Mouse (Mus musculus) liver, embryonic 14.5 days (tissue): ENCODE measurements around the gene Mtmr3. TPM values are rescaled to one million over a fixed set of nuclear protein-coding genes. Genes with fewer than 3 reads are reported as not detected.

Experiments used
- ATAC-seq: fragments of 200-750 bp; cut with Nextera tagmentation; 2 replicates; pipeline ENCODE4 v1.8.0; 2017; ENCODE audit warnings: moderate number of reproducible peaks, mild to moderate bottlenecking, moderate library complexity; ENCODE audit not compliant: insufficient read depth
- DNase-seq, 3 experiments: peaks; one replicate each; pipeline ENCODE4 v3.0.0-alpha.2; 2012 to 2013; ENCODE audit warnings: low read depth in 3 of 3, low spot score in 3 of 3
- H3K27ac ChIP-seq: fragments of 300-500 bp; sonication (generic); 2 replicates; pipeline ENCODE4 v1.5.1; 2014; ENCODE audit warnings: moderate library complexity, mild to moderate bottlenecking, control low read depth, inconsistent platforms
- H3K27me3 ChIP-seq: fragments of 300-500 bp; sonication (generic); 2 replicates; pipeline ENCODE4 v1.6.1; 2014; ENCODE audit warnings: mild to moderate bottlenecking, low read length, moderate library complexity; ENCODE audit not compliant: control insufficient read depth, insufficient read depth
- H3K36me3 ChIP-seq: fragments of 300-500 bp; sonication (generic); replicated peaks from 2 replicates; pipeline ENCODE4 v1.6.1; 2014; ENCODE audit warnings: low read depth; ENCODE audit not compliant: control insufficient read depth, insufficient read depth
- H3K4me1 ChIP-seq, 2 experiments: fragments of 200-500 bp in 1 of 2; fragments of 300-500 bp in 1 of 2; sonication (generic) in 1 of 2; replicated peaks; 2 replicates each; pipeline ENCODE4 v1.6.1; 2012 to 2014; ENCODE audit warnings: antibody characterized with exemption in 1 of 2, inconsistent platforms in 1 of 2, low read length in 1 of 2; ENCODE audit not compliant: control insufficient read depth in 2 of 2, insufficient read depth in 2 of 2
- H3K4me2 ChIP-seq: fragments of 300-500 bp; sonication (generic); 2 replicates; pipeline ENCODE4 v1.6.1; 2014; ENCODE audit warnings: low read depth, mild to moderate bottlenecking, control low read depth, moderate library complexity
- H3K4me3 ChIP-seq, 2 experiments: fragments of 200-500 bp in 1 of 2; fragments of 300-500 bp in 1 of 2; sonication (generic) in 1 of 2; 2 replicates each; pipeline ENCODE4 v1.5.1; 2012 to 2014; ENCODE audit warnings: low read depth in 2 of 2, low read length in 2 of 2, mild to moderate bottlenecking in 2 of 2, control low read depth in 1 of 2, inconsistent platforms in 1 of 2, moderate library complexity in 1 of 2; ENCODE audit not compliant: insufficient read depth in 1 of 2
- H3K9ac ChIP-seq: fragments of 300-500 bp; sonication (generic); replicated peaks from 2 replicates; pipeline ENCODE4 v1.6.1; 2014; ENCODE audit warnings: mild to moderate bottlenecking, control low read depth, moderate library complexity
- H3K9me3 ChIP-seq: fragments of 300-500 bp; sonication (generic); 2 replicates; pipeline ENCODE4 v1.6.1; 2016; ENCODE audit warnings: low read length, mixed read lengths; ENCODE audit not compliant: control insufficient read depth
- CTCF ChIP-seq: IDR thresholded peaks from 2 replicates; pipeline ENCODE4 v1.5.1; 2016; ENCODE audit warnings: antibody characterized with exemption, low read depth, control low read depth
- EP300 ChIP-seq: IDR thresholded peaks from 2 replicates; pipeline ENCODE4 v1.6.1; 2016; ENCODE audit warnings: antibody characterized with exemption, low read depth
- WGBS: fragments of 180-500 bp; shearing (Covaris S2); extraction: QIAGEN DNeasy Blood & Tissue Kit; methylation state at CpG from one replicate; pipeline ENCODE4 v1.1.7; 2014; ENCODE audit not compliant: insufficient replicate concordance; 5-methylcytosine and 5-hydroxymethylcytosine counted together
- polyA plus RNA-seq, 2 experiments: library from polyadenylated mRNA; depleted of rRNA in 1 of 2; stranded (reverse) in 1 of 2; unstranded in 1 of 2; fragments of >200 nt; fragmentation: Nextera tagmentation in 1 of 2; extraction: Ambion mirVana in 1 of 2; gene quantifications; 2 replicates each; pipeline versions ENCODE4 v1.2.1 to v1.2.3; 2012 to 2014

Mtmr3 gene
- polyA plus RNA-seq, 2 experiments, result 20.3 to 24.3 TPM

DNA sequence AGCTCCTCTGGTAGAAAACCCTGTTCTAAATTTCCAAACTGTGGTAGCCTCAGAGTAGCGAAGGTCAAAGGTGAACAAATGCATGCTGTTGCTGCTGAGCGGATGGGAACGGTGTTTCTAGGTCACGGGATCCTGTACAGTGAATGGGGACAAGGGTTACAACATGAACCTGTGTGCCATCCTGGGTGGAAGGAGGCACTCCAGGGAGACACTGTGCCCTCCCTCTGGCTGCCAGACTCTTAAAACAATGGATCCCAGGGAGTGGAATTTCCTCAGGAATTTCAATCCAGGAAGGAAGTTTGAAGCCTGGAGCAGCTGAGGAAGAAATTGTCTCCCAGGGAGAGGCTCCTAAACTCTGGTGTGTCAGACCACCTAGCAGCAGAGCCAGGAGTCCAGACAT, 128.5 kb downstream of the Mtmr3 start:
- no peaks in the 10 kb centered on the region for H3K36me3 ChIP-seq
- TF ChIP-seq CTCF (no peak), EP300 (no peak)
- no peaks in the 10 kb centered on the region for H3K27me3 ChIP-seq
- ATAC-seq (no peak), DNase-seq (no peak)
- no peaks in the 10 kb centered on the region; a peak in 1 of 4 replicates for H3K4me1 ChIP-seq
- 38% methylated on average over 4 of the region's 4 CpGs for WGBS
- H3K4me3 ChIP-seq, result no peak overlapping the region
- no peaks in the 10 kb centered on the region for H3K9me3 ChIP-seq
- H3K27ac ChIP-seq, result no peak overlapping the region
- no peak overlapping the region for H3K9ac ChIP-seq
- H3K4me2 ChIP-seq, result no peak overlapping the region

GRCm38 (mm10) chr11:4464616-4465015, 130.0 kb downstream of the Mtmr3 start:
- H3K27me3 ChIP-seq, result no peaks in the 10 kb centered on the region
- no peak for ATAC-seq
- TF ChIP-seq EP300 (no peak), CTCF (no peak)
- no peaks in the 10 kb centered on the region for H3K36me3 ChIP-seq
- DNase-seq, result no peak
- H3K4me1 ChIP-seq, result no peaks in the 10 kb centered on the region; a peak in 1 of 4 replicates
- no peak overlapping the region for H3K4me2 ChIP-seq
- no peak overlapping the region for H3K9ac ChIP-seq
- H3K4me3 ChIP-seq, result no peak overlapping the region
- H3K27ac ChIP-seq, result no peak overlapping the region
- H3K9me3 ChIP-seq, result no peaks in the 10 kb centered on the region
- 71% methylated on average over 4 of the region's 4 CpGs for WGBS

DNA sequence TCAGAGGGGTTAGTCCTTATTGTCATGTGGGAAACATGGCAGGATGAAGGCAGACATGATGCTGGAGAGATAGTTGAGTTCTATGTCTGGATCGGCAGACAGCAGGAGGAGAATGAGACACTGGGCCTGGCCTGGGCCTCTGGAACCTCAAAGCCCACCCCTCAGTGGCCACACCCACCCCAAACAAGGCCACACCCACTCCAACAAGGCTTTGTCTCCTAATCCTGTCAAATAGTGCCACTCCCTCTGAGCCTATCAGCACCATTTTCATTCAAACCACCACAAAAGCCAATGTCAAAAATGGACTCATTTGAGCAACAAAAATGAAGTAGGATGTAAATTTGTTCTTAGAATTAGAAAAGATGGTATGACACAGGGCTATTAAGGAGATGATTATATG, 130.5 kb downstream of the Mtmr3 start:
- Histone ChIP-seq H3K4me1 (no peaks in the 10 kb centered on the region; a peak in 1 of 4 replicates), H3K36me3 (no peaks in the 10 kb centered on the region), H3K9ac (no peak overlapping the region), H3K4me3 (no peak overlapping the region), H3K27ac (no peak overlapping the region), H3K27me3 (no peaks in the 10 kb centered on the region), H3K4me2 (no peak overlapping the region), H3K9me3 (no peaks in the 10 kb centered on the region)
- TF ChIP-seq EP300 (no peak), CTCF (no peak)
- WGBS, result 65% methylated on average over 1 of the region's 1 CpGs
- ATAC-seq (no peak), DNase-seq (no peak)

DNA sequence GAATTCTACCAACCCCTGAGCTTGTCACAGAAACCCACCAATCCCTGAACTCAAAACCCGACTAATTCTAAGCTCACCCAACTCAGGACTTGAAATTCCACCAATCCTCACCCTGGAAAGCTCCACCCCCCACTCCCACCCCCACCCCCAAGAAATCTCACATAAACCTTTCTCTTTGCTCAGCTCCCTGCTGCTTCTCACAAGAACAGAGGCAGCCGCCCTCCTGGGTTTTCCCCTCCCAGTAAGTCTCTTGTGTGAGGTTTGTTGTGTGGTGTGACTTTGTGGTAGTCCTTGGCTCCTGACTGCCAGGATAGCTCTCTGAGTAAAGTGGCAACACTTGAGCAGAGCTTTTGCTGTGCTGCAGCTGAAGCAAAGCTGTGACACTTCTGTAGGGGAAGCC, 131.8 kb downstream of the Mtmr3 start:
- Histone ChIP-seq H3K27ac (no peak overlapping the region), H3K4me1 (no peaks in the 10 kb centered on the region; a peak in 1 of 4 replicates), H3K9ac (no peak overlapping the region), H3K27me3 (no peaks in the 10 kb centered on the region), H3K36me3 (no peaks in the 10 kb centered on the region), H3K4me3 (no peak overlapping the region), H3K9me3 (no peaks in the 10 kb centered on the region), H3K4me2 (no peak overlapping the region)
- whole genome bisulfite sequencing, result 35% methylated on average over 2 of the region's 2 CpGs
- DNase-seq (no peak), ATAC-seq (no peak)
- TF ChIP-seq CTCF (no peak), EP300 (no peak)

DNA sequence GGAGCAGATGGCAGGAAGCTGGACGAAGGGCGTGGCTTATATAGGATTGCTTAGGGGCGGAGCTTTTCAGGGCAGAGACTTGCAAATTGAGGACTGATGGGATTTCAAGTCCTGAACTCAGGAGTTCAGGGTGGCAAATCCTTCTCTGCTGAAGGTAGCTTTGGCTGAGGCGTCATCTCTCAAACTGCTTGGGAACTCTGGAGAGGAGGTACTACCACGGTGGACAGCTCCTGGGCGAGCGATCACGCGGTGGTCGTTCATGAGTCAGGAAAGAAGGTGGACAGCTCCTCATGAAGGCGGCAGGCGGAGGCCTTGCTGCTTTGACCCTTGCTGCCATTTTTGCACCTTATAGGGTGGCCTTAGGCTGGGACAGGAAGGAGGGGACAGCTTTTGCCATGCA, 133.5 kb downstream of the Mtmr3 start:
- no peak for TF ChIP-seq CTCF
- no peak for TF ChIP-seq EP300
- no peaks in the 10 kb centered on the region; a peak in 1 of 4 replicates for H3K4me1 ChIP-seq
- no peak for DNase-seq

DNA sequence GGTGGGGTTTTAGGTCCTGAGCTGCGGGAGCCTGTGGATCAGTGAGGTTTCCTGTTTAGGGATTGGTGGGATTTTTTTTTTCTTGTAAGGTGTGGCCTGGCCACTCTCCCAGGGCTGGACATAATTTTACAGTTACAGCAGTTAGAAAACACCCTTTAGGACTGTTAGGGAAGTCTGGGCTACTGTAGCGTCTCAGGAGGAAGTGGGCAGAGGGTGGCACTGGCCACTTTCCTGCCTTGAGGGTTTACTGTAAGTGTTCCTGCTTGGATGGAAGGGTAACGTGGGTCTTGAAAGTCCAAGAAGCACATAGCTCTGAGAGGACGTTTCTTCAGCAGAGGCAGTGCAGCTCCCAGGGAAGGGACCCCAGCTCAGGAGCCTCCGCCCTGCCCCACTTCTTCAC, 134.0 kb downstream of the Mtmr3 start:
- Histone ChIP-seq H3K4me2 (no peak overlapping the region), H3K36me3 (no peaks in the 10 kb centered on the region), H3K27ac (no peak overlapping the region), H3K27me3 (no peaks in the 10 kb centered on the region), H3K4me1 (no peaks in the 10 kb centered on the region), H3K9ac (no peak overlapping the region), H3K4me3 (no peak overlapping the region), H3K9me3 (no peaks in the 10 kb centered on the region)
- WGBS, result 21% methylated on average over 5 of the region's 5 CpGs
- no peak for ATAC-seq
- no peak for TF ChIP-seq CTCF
- TF ChIP-seq EP300, result no peak
- no peak for DNase-seq

More for the DNA sequence above, 133.5 kb downstream of the Mtmr3 start:
- Histone ChIP-seq H3K27ac (no peak overlapping the region), H3K36me3 (no peaks in the 10 kb centered on the region), H3K4me2 (no peak overlapping the region), H3K9ac (no peak overlapping the region), H3K27me3 (no peaks in the 10 kb centered on the region), H3K9me3 (no peaks in the 10 kb centered on the region), H3K4me3 (no peak overlapping the region)
- ATAC-seq, result no peak
- WGBS, result 14% methylated on average over 12 of the region's 12 CpGs
